Mouse (Mus musculus): ENCODE measurements around the gene Med29. TPM values are rescaled to one million over a fixed set of nuclear protein-coding genes. Genes with fewer than 3 reads are reported as not detected.
A peak's percentile ranks its signal among the peaks of the same experiment; 100 is the strongest.

Med29 gene
- 42.7 and 44.2 TPM in 2 replicates for polyA plus RNA-seq (2015; fragmentation: Nextera tagmentation; extraction: Ambion mirVana)

GRCm38 (mm10) chr7:28392429-28393271 lies at the start of gene Med29, which contains the start of gene Paf1:
Med29 (minus strand) TSS chr7:28392708.
Paf1 (plus strand) TSS chr7:28392951.
- ATAC-seq = peak; percentile 92
- peak within 1 kb of the TSS; percentile 83 for H3K4me3 ChIP-seq (ENCODE audit: low read depth, low read length)
- peak within 1 kb of the TSS; percentile 85 for H3K9ac ChIP-seq (ENCODE audit: low read depth, low read length)
- H3K4me1 ChIP-seq (replicated peaks; ENCODE audit: control insufficient read depth, insufficient read depth, low read length) = no peaks in the 10 kb centered on the region; the same call in 1 of the 2 replicates
- H3K9me3 ChIP-seq (ENCODE audit: control insufficient read depth) = no peaks in the 10 kb centered on the region
- H3K27me3 ChIP-seq (replicated peaks; ENCODE audit: control insufficient read depth, insufficient read depth, low read length) = no peaks in the 10 kb centered on the region
- TF ChIP-seq CTCF (IDR thresholded peaks at IDR 0.05; ENCODE audit: low read depth) = peak; percentile 4; the same call in 1 of the 2 replicates
- H3K36me3 ChIP-seq (ENCODE audit: control insufficient read depth, insufficient read depth) = peaks cover 53% of the 10 kb centered on the region
- under 1% methylated on average over 58 of the region's 58 CpGs for WGBS
- peak within 1 kb of the TSS; percentile 91 for H3K4me2 ChIP-seq (replicated peaks; ENCODE audit: low read depth)
- peak within 1 kb of the TSS; percentile 80 for H3K27ac ChIP-seq (ENCODE audit: low read depth, low read length)

- Histone ChIP-seq H3K4me1 (replicated peaks; ENCODE audit: control insufficient read depth, insufficient read depth, low read length) (no peaks in the 10 kb centered on the region), H3K4me3 (ENCODE audit: low read depth, low read length) (no peak overlapping the region), H3K9ac (ENCODE audit: low read depth, low read length) (no peak overlapping the region), H3K36me3 (ENCODE audit: control insufficient read depth, insufficient read depth) (no peaks in the 10 kb centered on the region), H3K4me2 (replicated peaks; ENCODE audit: low read depth) (no peak overlapping the region), H3K27me3 (replicated peaks; ENCODE audit: control insufficient read depth, insufficient read depth, low read length) (no peaks in the 10 kb centered on the region), H3K27ac (ENCODE audit: low read depth, low read length) (no peak overlapping the region), H3K9me3 (ENCODE audit: control insufficient read depth) (no peaks in the 10 kb centered on the region)
- TF ChIP-seq CTCF (IDR thresholded peaks at IDR 0.05; ENCODE audit: low read depth) = no peak
- ATAC-seq = no peak
- 84% methylated on average over 12 of the region's 14 CpGs for WGBS
Measured at GRCm38 (mm10) chr7:28441776-28442485, 49.4 kb upstream of the Med29 start.

GRCm38 (mm10) chr7:28440739-28441138 lies 48.2 kb upstream of the Med29 start:
- ATAC-seq = no peak
- WGBS = 52% methylated on average over 2 of the region's 2 CpGs
- Histone ChIP-seq H3K4me1 (replicated peaks; ENCODE audit: control insufficient read depth, insufficient read depth, low read length) (no peaks in the 10 kb centered on the region), H3K27me3 (replicated peaks; ENCODE audit: control insufficient read depth, insufficient read depth, low read length) (no peaks in the 10 kb centered on the region), H3K4me2 (replicated peaks; ENCODE audit: low read depth) (no peak overlapping the region), H3K27ac (ENCODE audit: low read depth, low read length) (no peak overlapping the region), H3K9me3 (ENCODE audit: control insufficient read depth) (no peaks in the 10 kb centered on the region), H3K9ac (ENCODE audit: low read depth, low read length) (no peak overlapping the region), H3K36me3 (ENCODE audit: control insufficient read depth, insufficient read depth) (no peaks in the 10 kb centered on the region), H3K4me3 (ENCODE audit: low read depth, low read length) (no peak overlapping the region)
- peak; percentile 21; the same call in 1 of the 2 replicates for TF ChIP-seq CTCF (IDR thresholded peaks at IDR 0.05; ENCODE audit: low read depth)

- Histone ChIP-seq H3K4me3 (ENCODE audit: low read depth, low read length) (no peak overlapping the region), H3K27me3 (replicated peaks; ENCODE audit: control insufficient read depth, insufficient read depth, low read length) (no peaks in the 10 kb centered on the region), H3K4me1 (replicated peaks; ENCODE audit: control insufficient read depth, insufficient read depth, low read length) (no peaks in the 10 kb centered on the region; the same call in 1 of the 2 replicates), H3K36me3 (ENCODE audit: control insufficient read depth, insufficient read depth) (no peaks in the 10 kb centered on the region), H3K9me3 (ENCODE audit: control insufficient read depth) (no peaks in the 10 kb centered on the region), H3K9ac (ENCODE audit: low read depth, low read length) (no peak overlapping the region), H3K4me2 (replicated peaks; ENCODE audit: low read depth) (no peak overlapping the region), H3K27ac (ENCODE audit: low read depth, low read length) (no peak overlapping the region)
- no peak for TF ChIP-seq CTCF (IDR thresholded peaks at IDR 0.05; ENCODE audit: low read depth)
- WGBS = 86% methylated on average over 2 of the region's 2 CpGs
- no peak for ATAC-seq
Measured at GRCm38 (mm10) chr7:28438771-28439170, 46.3 kb upstream of the Med29 start.

- no peak overlapping the region; the same call in 1 of the 2 replicates for H3K4me2 ChIP-seq (replicated peaks; ENCODE audit: low read depth)
- ATAC-seq = no peak
- H3K9ac ChIP-seq (ENCODE audit: low read depth, low read length) = no peak overlapping the region
- no peak overlapping the region for H3K4me3 ChIP-seq (ENCODE audit: low read depth, low read length)
- H3K4me1 ChIP-seq (replicated peaks; ENCODE audit: control insufficient read depth, insufficient read depth, low read length) = no peaks in the 10 kb centered on the region; the same call in 1 of the 2 replicates
- no peak for TF ChIP-seq CTCF (IDR thresholded peaks at IDR 0.05; ENCODE audit: low read depth)
- no peak overlapping the region for H3K27ac ChIP-seq (ENCODE audit: low read depth, low read length)
- H3K9me3 ChIP-seq (ENCODE audit: control insufficient read depth) = no peaks in the 10 kb centered on the region
- H3K27me3 ChIP-seq (replicated peaks; ENCODE audit: control insufficient read depth, insufficient read depth, low read length) = no peaks in the 10 kb centered on the region
- H3K36me3 ChIP-seq (ENCODE audit: control insufficient read depth, insufficient read depth) = no peaks in the 10 kb centered on the region
Measured at GRCm38 (mm10) chr7:28437964-28438363, 45.5 kb upstream of the Med29 start.

GRCm38 (mm10) chr7:28436932-28437570 lies 44.5 kb upstream of the Med29 start, which contains the start of gene Gmfg:
Gmfg (plus strand) TSS chr7:28437447.
- H3K4me2 ChIP-seq (replicated peaks; ENCODE audit: low read depth) = peak within 1 kb of the TSS; percentile 62
- ATAC-seq = peak; percentile 78
- H3K9me3 ChIP-seq (ENCODE audit: control insufficient read depth) = no peaks in the 10 kb centered on the region
- TF ChIP-seq CTCF (IDR thresholded peaks at IDR 0.05; ENCODE audit: low read depth) = peak; percentile 90
- peak within 1 kb of the TSS; percentile 87 for H3K4me3 ChIP-seq (ENCODE audit: low read depth, low read length)
- no peaks in the 10 kb centered on the region; the same call in 1 of the 2 replicates for H3K4me1 ChIP-seq (replicated peaks; ENCODE audit: control insufficient read depth, insufficient read depth, low read length)
- H3K27ac ChIP-seq (ENCODE audit: low read depth, low read length) = peak within 1 kb of the TSS; percentile 76
- peak within 1 kb of the TSS; percentile 94 for H3K9ac ChIP-seq (ENCODE audit: low read depth, low read length)
- no peaks in the 10 kb centered on the region for H3K36me3 ChIP-seq (ENCODE audit: control insufficient read depth, insufficient read depth)
- 4% methylated on average over 16 of the region's 16 CpGs for WGBS
- no peaks in the 10 kb centered on the region for H3K27me3 ChIP-seq (replicated peaks; ENCODE audit: control insufficient read depth, insufficient read depth, low read length)

All from intestine, postnatal 0 days (tissue).